Mouse (Mus musculus): ENCODE results near the gene Fbxo24.

Fbxo24 gene

GRCm38 (mm10) chr5:137600281-137600618, 28.6 kb downstream of the Fbxo24 start:
- no peak for DNase-seq

- DNase-seq, result no peak
Observed at GRCm38 (mm10) chr5:137599600-137599999, 29.2 kb downstream of the Fbxo24 start.

- DNase-seq, result no peak
Observed at GRCm38 (mm10) chr5:137598100-137598826, 30.5 kb downstream of the Fbxo24 start.

- DNase-seq, result no peak
Observed at GRCm38 (mm10) chr5:137597625-137598024, 31.2 kb downstream of the Fbxo24 start.

- DNase-seq, result peak; percentile 47
Observed at GRCm38 (mm10) chr5:137596601-137597261, 32.1 kb downstream of the Fbxo24 start.

GRCm38 (mm10) chr5:137595921-137596320, 32.9 kb downstream of the Fbxo24 start:
- no peak for DNase-seq

GRCm38 (mm10) chr5:137590507-137590906, 38.3 kb downstream of the Fbxo24 start:
- no peak for DNase-seq

- peak; percentile 85 for DNase-seq
Observed at GRCm38 (mm10) chr5:137584976-137585375, 43.8 kb downstream of the Fbxo24 start.

GRCm38 (mm10) chr5:137583670-137584169, 45.1 kb downstream of the Fbxo24 start:
- peak; percentile 65 for DNase-seq

GRCm38 (mm10) chr5:137582702-137583101, 46.1 kb downstream of the Fbxo24 start:
- DNase-seq, result no peak

GRCm38 (mm10) chr5:137580246-137580645, 48.6 kb downstream of the Fbxo24 start:
- DNase-seq, result no peak

GRCm38 (mm10) chr5:137574470-137574901, 54.3 kb downstream of the Fbxo24 start:
- no peak for DNase-seq

GRCm38 (mm10) chr5:137570691-137571586, 57.9 kb downstream of the Fbxo24 start:
- DNase-seq, result peak; percentile 23

GRCm38 (mm10) chr5:137570181-137570580, 58.6 kb downstream of the Fbxo24 start:
- DNase-seq, result no peak

- DNase-seq, result peak; percentile 76
Observed at GRCm38 (mm10) chr5:137569665-137570064, 59.1 kb downstream of the Fbxo24 start, which contains the start of gene Tfr2. Gene Tfr2, plus strand, starts transcription at chr5:137569840.

GRCm38 (mm10) chr5:137569031-137569430, 59.8 kb downstream of the Fbxo24 start:
- DNase-seq, result no peak

- no peak for DNase-seq
Observed at GRCm38 (mm10) chr5:137568223-137568798, 60.5 kb downstream of the Fbxo24 start.

- DNase-seq, result no peak
Observed at GRCm38 (mm10) chr5:137566416-137566815, 62.4 kb downstream of the Fbxo24 start.

GRCm38 (mm10) chr5:137565744-137566143, 63.1 kb downstream of the Fbxo24 start:
- DNase-seq, result no peak

GRCm38 (mm10) chr5:137562965-137563364, 65.8 kb downstream of the Fbxo24 start:
- no peak for DNase-seq
